ENCODE assay signal across 8 mouse cellular contexts in the genomic region with DNA sequence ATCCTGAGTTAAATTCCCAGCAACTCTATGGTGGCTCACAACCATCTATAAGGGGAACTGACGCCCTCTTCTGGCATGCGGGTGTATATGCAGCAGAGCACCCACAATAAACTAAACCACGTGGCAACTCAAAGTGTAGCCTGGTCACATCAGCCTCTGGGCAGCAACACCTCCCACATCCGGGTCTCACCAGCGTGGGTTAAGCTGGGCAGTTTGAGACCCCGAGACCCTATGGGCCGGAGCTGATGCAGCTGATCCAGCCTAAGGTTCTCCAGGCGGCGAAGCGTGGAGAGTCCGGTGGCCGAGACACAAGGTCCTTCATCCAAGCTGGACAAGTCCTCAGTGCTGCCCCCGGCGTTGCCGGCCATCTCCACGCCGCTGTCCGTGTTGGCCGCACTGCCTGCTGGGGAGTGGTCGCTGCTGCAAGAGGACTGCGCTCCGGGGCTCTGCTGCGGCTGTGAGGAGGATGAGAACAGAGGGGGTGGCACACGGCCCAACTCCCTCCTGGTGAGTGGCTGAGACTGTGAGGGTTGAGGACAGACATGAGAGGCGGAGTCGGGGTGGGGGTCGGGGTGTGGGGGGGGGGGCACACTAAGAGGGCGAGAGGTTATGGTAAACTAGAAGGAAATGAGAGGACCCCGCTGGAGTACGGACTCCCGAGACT. TPM values are rescaled to one million over a fixed set of nuclear protein-coding genes. Genes with fewer than 3 reads are reported as not detected.
DNase-seq lines count a peak whose midpoint lies in the region; ATAC-seq lines count a peak whose summit lies in the region.

No protein-coding gene starts in this region.

- no peaks in the 10 kb centered on the region for H3K36me3 ChIP-seq in heart, embryonic 14.5 days (ENCODE audit: control insufficient read depth, insufficient read depth, low read length)
- no peaks in the 10 kb centered on the region for H3K36me3 ChIP-seq in hindbrain, embryonic 11.5 days (ENCODE audit: control insufficient read depth, insufficient read depth, low read length)
- H3K36me3 ChIP-seq in midbrain, embryonic 11.5 days (ENCODE audit: control insufficient read depth, insufficient read depth, low read length) = no peaks in the 10 kb centered on the region; the same call in 1 of the 2 replicates

- peak overlapping the region; percentile 25; the same call in 1 of the 2 replicates for H3K9ac ChIP-seq in heart, embryonic 14.5 days (ENCODE audit: low read length)
- H3K9ac ChIP-seq in hindbrain, embryonic 11.5 days (ENCODE audit: low read depth, low read length) = peak overlapping the region; percentile 37; the same call in 1 of the 2 replicates
- H3K9ac ChIP-seq in midbrain, embryonic 11.5 days (ENCODE audit: low read length) = no peak overlapping the region; the same call in 1 of the 2 replicates

- no peak for ATAC-seq in heart, embryonic 14.5 days (ENCODE audit: insufficient number of reproducible peaks, insufficient read depth, low FRiP score, low read depth)
- ATAC-seq in hindbrain, embryonic 11.5 days (ENCODE audit: low FRiP score) = peak; percentile 48; the same call in 1 of the 2 replicates
- ATAC-seq in midbrain, embryonic 11.5 days (ENCODE audit: low FRiP score) = peak; percentile 57
- ATAC-seq in erythroid progenitor cell, adult 5-6 weeks (replicated peaks; ENCODE audit: low FRiP score, poor library complexity, severe bottlenecking) = no peak

- WGBS in heart, embryonic 14.5 days = 25% methylated on average over 31 of the region's 31 CpGs
- 35% methylated on average over 31 of the region's 31 CpGs for WGBS in hindbrain, embryonic 11.5 days
- 27% methylated on average over 30 of the region's 31 CpGs for WGBS in midbrain, embryonic 11.5 days

- no peak for DNase-seq in heart, postnatal 14 days
- DNase-seq in R1 (ENCODE audit: low read depth, low spot score) = peak; percentile 90
- peak; percentile 55 for DNase-seq in hindbrain, embryonic 11.5 days (ENCODE audit: low spot score)
- peak; percentile 87 for DNase-seq in midbrain, embryonic 11.5 days (ENCODE audit: low spot score, missing footprints)
- no peak for DNase-seq in thymus, adult 18-20 months
- no peak for DNase-seq in adrenal gland, postnatal 25 days

- H3K9me3 ChIP-seq in heart, embryonic 14.5 days (ENCODE audit: control insufficient read depth, low read length) = no peaks in the 10 kb centered on the region
- H3K9me3 ChIP-seq in hindbrain, embryonic 11.5 days (ENCODE audit: control insufficient read depth, low read length) = no peaks in the 10 kb centered on the region
- H3K9me3 ChIP-seq in midbrain, embryonic 11.5 days (ENCODE audit: control insufficient read depth, low read length) = no peaks in the 10 kb centered on the region

- peaks cover 48% of the 10 kb centered on the region for H3K27me3 ChIP-seq in heart, embryonic 14.5 days (ENCODE audit: control insufficient read depth, insufficient read depth, low read length)
- peaks cover 18% of the 10 kb centered on the region for H3K27me3 ChIP-seq in hindbrain, embryonic 11.5 days (ENCODE audit: control insufficient read depth, insufficient read depth, low read length)
- peaks cover 20% of the 10 kb centered on the region for H3K27me3 ChIP-seq in midbrain, embryonic 11.5 days (ENCODE audit: control insufficient read depth, insufficient read depth, low read length)

- H3K4me1 ChIP-seq in heart, embryonic 14.5 days (ENCODE audit: control insufficient read depth in 2 of 2, insufficient read depth in 2 of 2, low read length in 2 of 2) = no peaks in the 10 kb centered on the region; a peak in 1 of 4 replicates
- H3K4me1 ChIP-seq in hindbrain, embryonic 11.5 days (replicated peaks; ENCODE audit: control insufficient read depth, insufficient read depth, low read length) = no peaks in the 10 kb centered on the region
- 0 out of 2 replicates have a peak, but pooled peaks cover 2% of the 10 kb centered on the region for H3K4me1 ChIP-seq in midbrain, embryonic 11.5 days (ENCODE audit: control insufficient read depth, insufficient read depth, low read length)

- H3K4me3 ChIP-seq in heart, embryonic 14.5 days (ENCODE audit: control insufficient read depth in 1 of 2, insufficient read depth in 1 of 2, low read depth in 1 of 2, low read length in 2 of 2) = peak overlapping the region; percentile 0 to 25; a peak in 1 of 4 replicates
- H3K4me3 ChIP-seq in hindbrain, embryonic 11.5 days (ENCODE audit: low read depth, low read length) = peak overlapping the region; percentile 12; the same call in 1 of the 2 replicates
- H3K4me3 ChIP-seq in midbrain, embryonic 11.5 days (ENCODE audit: low read depth, low read length) = peak overlapping the region; percentile 15; the same call in 1 of the 2 replicates

- intact Hi-C loops in heart, postnatal 14 days (cut with DNase I) = no loop called here

- H3K27ac ChIP-seq in heart, embryonic 14.5 days (replicated peaks in 1 of 2; ENCODE audit: control insufficient read depth in 1 of 2, insufficient read depth in 1 of 2, low read depth in 2 of 2, low read length in 2 of 2) = no peak overlapping the region
- H3K27ac ChIP-seq in hindbrain, embryonic 11.5 days (ENCODE audit: low read depth, low read length) = no peak overlapping the region
- H3K27ac ChIP-seq in midbrain, embryonic 11.5 days (ENCODE audit: low read depth, low read length) = no peak overlapping the region

- H3K4me2 ChIP-seq in heart, embryonic 14.5 days (ENCODE audit: low read length) = peak overlapping the region; percentile 49
- H3K4me2 ChIP-seq in hindbrain, embryonic 11.5 days (replicated peaks; ENCODE audit: low read depth, low read length) = peak overlapping the region; percentile 40
- peak overlapping the region; percentile 39 for H3K4me2 ChIP-seq in midbrain, embryonic 11.5 days

RNA-seq across cellular contexts. Expression of gene Gli1, which starts 9.4 kb away (rescaled TPM):
- polyA plus RNA-seq in heart, embryonic 14.5 days (2014; fragmentation: Nextera tagmentation; extraction: Ambion mirVana) = 0.07 and 0.36 TPM in 2 replicates
- 1 to 10 TPM; 1.4 to 2.4 TPM for total RNA-seq in heart, postnatal 14 days (2021)
- polyA plus RNA-seq in hindbrain, embryonic 11.5 days (2014; fragmentation: Nextera tagmentation; extraction: Ambion mirVana) = 3.0 and 3.2 TPM in 2 replicates
- 3.1 and 4.1 TPM in 2 replicates for polyA plus RNA-seq in midbrain, embryonic 11.5 days (2014; fragmentation: Nextera tagmentation; extraction: Ambion mirVana)
- total RNA-seq in adrenal gland, postnatal 25 days (2021) = 2.6 and 4.8 TPM in 2 replicates
- total RNA-seq in erythroid progenitor cell, adult 5-6 weeks (2015; ENCODE audit: low replicate concordance) = not detected in 2 replicates
- total RNA-seq in erythroid progenitor cell, adult 5-6 weeks (2017; ENCODE audit: low replicate concordance) = not detected in 2 replicates

RNA-seq across cellular contexts. Expression of gene Arhgap9, which starts 10.6 kb away (rescaled TPM):
- polyA plus RNA-seq in heart, embryonic 14.5 days (2014; fragmentation: Nextera tagmentation; extraction: Ambion mirVana) = 1.3 and 2.4 TPM in 2 replicates
- 1 to 10 TPM; 3.1 to 4.5 TPM for total RNA-seq in heart, postnatal 14 days (2021)
- 1.1 and 2.2 TPM in 2 replicates for polyA plus RNA-seq in hindbrain, embryonic 11.5 days (2014; fragmentation: Nextera tagmentation; extraction: Ambion mirVana)
- polyA plus RNA-seq in midbrain, embryonic 11.5 days (2014; fragmentation: Nextera tagmentation; extraction: Ambion mirVana) = 1.1 and 1.4 TPM in 2 replicates
- total RNA-seq in adrenal gland, postnatal 25 days (2021) = 1.1 and 1.6 TPM in 2 replicates
- 18.0 and 18.9 TPM in 2 replicates for total RNA-seq in erythroid progenitor cell, adult 5-6 weeks (2015; ENCODE audit: low replicate concordance)
- total RNA-seq in erythroid progenitor cell, adult 5-6 weeks (2017; ENCODE audit: low replicate concordance) = 6.4 and 15.4 TPM in 2 replicates

RNA-seq across cellular contexts. Expression of gene Mars, which starts 20.8 kb away (rescaled TPM):
- polyA plus RNA-seq in heart, embryonic 14.5 days (2014; fragmentation: Nextera tagmentation; extraction: Ambion mirVana) = 76.1 and 76.2 TPM in 2 replicates
- total RNA-seq in heart, postnatal 14 days (2021) = 10 to 100 TPM; 39.2 to 45.9 TPM
- polyA plus RNA-seq in hindbrain, embryonic 11.5 days (2014; fragmentation: Nextera tagmentation; extraction: Ambion mirVana) = 173 and 179 TPM in 2 replicates
- polyA plus RNA-seq in midbrain, embryonic 11.5 days (2014; fragmentation: Nextera tagmentation; extraction: Ambion mirVana) = 185 and 187 TPM in 2 replicates
- total RNA-seq in adrenal gland, postnatal 25 days (2021) = 110 and 135 TPM in 2 replicates
- 68.5 and 80.9 TPM in 2 replicates for total RNA-seq in erythroid progenitor cell, adult 5-6 weeks (2015; ENCODE audit: low replicate concordance)
- 86.0 and 98.9 TPM in 2 replicates for total RNA-seq in erythroid progenitor cell, adult 5-6 weeks (2017; ENCODE audit: low replicate concordance)

RNA-seq across cellular contexts. Expression of gene Inhbe, which starts 21.9 kb away (rescaled TPM):
- polyA plus RNA-seq in heart, embryonic 14.5 days (2014; fragmentation: Nextera tagmentation; extraction: Ambion mirVana) = not detected in 2 replicates
- not detected for total RNA-seq in heart, postnatal 14 days (2021)
- polyA plus RNA-seq in hindbrain, embryonic 11.5 days (2014; fragmentation: Nextera tagmentation; extraction: Ambion mirVana) = 0.05 TPM in 1 of 2 replicates, not detected in the other
- polyA plus RNA-seq in midbrain, embryonic 11.5 days (2014; fragmentation: Nextera tagmentation; extraction: Ambion mirVana) = not detected in 2 replicates
- total RNA-seq in adrenal gland, postnatal 25 days (2021) = not detected in 2 replicates
- not detected in 2 replicates for total RNA-seq in erythroid progenitor cell, adult 5-6 weeks (2015; ENCODE audit: low replicate concordance)
- total RNA-seq in erythroid progenitor cell, adult 5-6 weeks (2017; ENCODE audit: low replicate concordance) = not detected in 2 replicates

RNA-seq across cellular contexts. Expression of gene Inhbc, which starts 37.9 kb away (rescaled TPM):
- polyA plus RNA-seq in heart, embryonic 14.5 days (2014; fragmentation: Nextera tagmentation; extraction: Ambion mirVana) = not detected in 2 replicates
- not detected for total RNA-seq in heart, postnatal 14 days (2021)
- polyA plus RNA-seq in hindbrain, embryonic 11.5 days (2014; fragmentation: Nextera tagmentation; extraction: Ambion mirVana) = not detected in 2 replicates
- polyA plus RNA-seq in midbrain, embryonic 11.5 days (2014; fragmentation: Nextera tagmentation; extraction: Ambion mirVana) = not detected in 2 replicates
- total RNA-seq in adrenal gland, postnatal 25 days (2021) = 0.67 TPM in 1 of 2 replicates, not detected in the other
- total RNA-seq in erythroid progenitor cell, adult 5-6 weeks (2015; ENCODE audit: low replicate concordance) = not detected in 2 replicates
- not detected in 2 replicates for total RNA-seq in erythroid progenitor cell, adult 5-6 weeks (2017; ENCODE audit: low replicate concordance)

Comparison
In these comparisons a context has a peak if more than half of its experiments do, and no peak if none do; other contexts are left out.
1. ATAC-seq: peak in hindbrain, embryonic 11.5 days (single experiment) and midbrain, embryonic 11.5 days (single experiment); none in heart, embryonic 14.5 days (single experiment) and erythroid progenitor cell, adult 5-6 weeks (single experiment).
2. DNase-seq: peak in R1 (single experiment), hindbrain, embryonic 11.5 days (single experiment) and midbrain, embryonic 11.5 days (single experiment); none in heart, postnatal 14 days (0 of 2), thymus, adult 18-20 months (0 of 2) and adrenal gland, postnatal 25 days (single experiment).
3. Peak in every context shown above with its lines, with median percentiles within 50 percentile points of each other: H3K4me2 ChIP-seq and H3K4me3 ChIP-seq.